Mouse (Mus musculus): ENCODE measurements around the gene Metap1d.

The Metap1d gene

GRCm38 (mm10) chr2:71475311-71475710 is 22.2 kb downstream of the Metap1d start:
- DNase-seq (ENCODE audit: low spot score) = no peak

GRCm38 (mm10) chr2:71475760-71476159 is 22.7 kb downstream of the Metap1d start:
- no peak for DNase-seq (ENCODE audit: low spot score)

GRCm38 (mm10) chr2:71477787-71478186 is 24.7 kb downstream of the Metap1d start:
- DNase-seq (ENCODE audit: low spot score) = no peak

- no peak for DNase-seq (ENCODE audit: low spot score)
Measured at GRCm38 (mm10) chr2:71479917-71480316, 26.8 kb downstream of the Metap1d start.

GRCm38 (mm10) chr2:71481825-71482224 is 28.7 kb downstream of the Metap1d start:
- DNase-seq (ENCODE audit: low spot score) = no peak

GRCm38 (mm10) chr2:71483046-71483716 is 30.1 kb downstream of the Metap1d start:
- DNase-seq (ENCODE audit: low spot score) = no peak

- DNase-seq (ENCODE audit: low spot score) = no peak
Measured at GRCm38 (mm10) chr2:71483717-71484066, 30.6 kb downstream of the Metap1d start.

- DNase-seq (ENCODE audit: low spot score) = no peak
Measured at GRCm38 (mm10) chr2:71491295-71491694, 38.2 kb downstream of the Metap1d start.

GRCm38 (mm10) chr2:71493161-71493683 is 40.1 kb downstream of the Metap1d start:
- no peak for DNase-seq (ENCODE audit: low spot score)

GRCm38 (mm10) chr2:71494503-71494902 is 41.4 kb downstream of the Metap1d start:
- no peak for DNase-seq (ENCODE audit: low spot score)

- DNase-seq (ENCODE audit: low spot score) = no peak
Measured at GRCm38 (mm10) chr2:71494971-71495370, 41.9 kb downstream of the Metap1d start.

GRCm38 (mm10) chr2:71497175-71497574 is 44.1 kb downstream of the Metap1d start:
- DNase-seq (ENCODE audit: low spot score) = peak; percentile 45

- peak; percentile 94 for DNase-seq (ENCODE audit: low spot score)
Measured at GRCm38 (mm10) chr2:71499276-71500230, 46.5 kb downstream of the Metap1d start.

- no peak for DNase-seq (ENCODE audit: low spot score)
Measured at GRCm38 (mm10) chr2:71504852-71505251, 51.8 kb downstream of the Metap1d start.

GRCm38 (mm10) chr2:71511209-71511608 is 58.1 kb downstream of the Metap1d start:
- no peak for DNase-seq (ENCODE audit: low spot score)

GRCm38 (mm10) chr2:71512326-71512725 is 59.2 kb downstream of the Metap1d start:
- no peak for DNase-seq (ENCODE audit: low spot score)

- no peak for DNase-seq (ENCODE audit: low spot score)
Measured at GRCm38 (mm10) chr2:71516995-71517394, 63.9 kb downstream of the Metap1d start.

- no peak for DNase-seq (ENCODE audit: low spot score)
Measured at GRCm38 (mm10) chr2:71517466-71518099, 64.5 kb downstream of the Metap1d start.

GRCm38 (mm10) chr2:71522871-71523270 is 69.8 kb downstream of the Metap1d start:
- no peak for DNase-seq (ENCODE audit: low spot score)

- no peak for DNase-seq (ENCODE audit: low spot score)
Measured at GRCm38 (mm10) chr2:71523431-71523830, 70.4 kb downstream of the Metap1d start.

- no peak for DNase-seq (ENCODE audit: low spot score)
Measured at GRCm38 (mm10) chr2:71524763-71525162, 71.7 kb downstream of the Metap1d start.

- DNase-seq (ENCODE audit: low spot score) = no peak
Measured at GRCm38 (mm10) chr2:71526595-71527322, 73.7 kb downstream of the Metap1d start.

Measured in adipocyte (in vitro differentiated cells).